Mouse (Mus musculus): ENCODE measurements around the gene Smarca1. TPM values are rescaled to one million over a fixed set of nuclear protein-coding genes. Genes with fewer than 3 reads are reported as not detected.

Gene Smarca1
- total RNA-seq (2014; rRNA removed) (21.9 and 29.2 TPM in 2 replicates), polyA plus RNA-seq (2015; fragmentation: Nextera tagmentation; extraction: Ambion mirVana) (23.8 and 24.5 TPM in 2 replicates)

DNA sequence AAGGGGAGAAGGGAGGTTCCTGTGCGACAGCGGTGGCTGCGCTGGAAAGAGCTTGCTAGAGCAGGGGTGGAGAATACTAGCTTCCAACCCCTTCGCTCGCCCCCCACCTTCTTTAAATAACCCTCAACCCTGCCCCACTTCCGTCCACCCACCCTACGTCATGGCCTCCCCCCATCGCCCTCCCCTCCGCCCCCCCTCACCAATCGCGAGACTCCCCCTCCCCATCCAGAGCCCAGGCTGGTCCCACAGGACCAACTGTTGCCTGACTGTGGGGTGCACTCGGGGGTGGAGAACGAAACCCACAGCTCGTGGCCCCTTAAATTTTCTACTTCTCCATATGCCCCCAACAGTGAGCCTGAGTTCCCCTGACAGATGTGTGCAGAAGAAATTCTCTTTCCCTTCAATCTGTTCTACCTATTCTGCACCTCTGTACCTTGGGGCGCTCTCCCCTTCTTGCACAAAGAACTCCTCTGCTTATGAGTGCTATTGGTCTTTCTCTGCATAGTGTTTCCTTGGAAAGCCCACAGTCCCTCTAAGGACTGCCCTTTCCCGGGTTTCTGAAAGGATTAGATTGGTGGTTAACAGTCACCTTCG, at the start of gene Smarca1:
Gene Smarca1 (minus strand): TSS at position 544 of the 594 bp plus-strand sequence.
- H3K27me3 ChIP-seq (ENCODE audit: insufficient read depth, low read length): no peaks in the 10 kb centered on the region
- H3K4me1 ChIP-seq (ENCODE audit: insufficient read depth, low read length): no peaks in the 10 kb centered on the region
- no peaks in the 10 kb centered on the region for H3K9me3 ChIP-seq (ENCODE audit: low read length)
- H3K36me3 ChIP-seq (ENCODE audit: insufficient read depth, low read length): no peaks in the 10 kb centered on the region
- peak within 1 kb of the TSS; percentile 85 for H3K27ac ChIP-seq
- 29% methylated on average over 13 of the region's 17 CpGs for WGBS
- TF ChIP-seq CTCF (IDR thresholded peaks at IDR 0.05; ENCODE audit: low read depth): no peak
- peak within 1 kb of the TSS; percentile 66 for H3K9ac ChIP-seq (replicated peaks; ENCODE audit: low read length)
- peak within 1 kb of the TSS; percentile 56 for H3K4me2 ChIP-seq (ENCODE audit: low read depth, low read length)
- ATAC-seq (peak; percentile 89), DNase-seq (ENCODE audit: low spot score) (peak; percentile 55)
- peak within 1 kb of the TSS; percentile 61 for H3K4me3 ChIP-seq (ENCODE audit: low read length)

DNA sequence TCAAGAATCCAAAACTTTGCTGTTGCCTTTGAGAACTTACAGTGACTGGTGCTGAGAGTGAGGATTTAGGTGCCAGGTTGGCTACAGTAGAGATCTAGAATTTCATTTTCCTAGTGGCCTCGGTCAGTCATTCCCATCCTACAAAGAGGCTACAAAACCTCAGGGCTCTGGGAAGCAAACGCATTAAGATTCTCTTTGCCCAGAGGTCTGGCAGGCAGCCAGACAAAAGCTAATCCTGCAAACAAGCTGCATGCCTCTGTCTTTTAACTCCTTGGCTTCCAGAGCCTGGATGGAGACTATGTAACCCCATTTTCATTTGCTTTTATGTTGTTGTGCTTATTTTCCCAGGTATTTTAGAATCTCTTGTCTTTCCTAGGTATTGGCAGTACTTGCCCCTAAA, 45.0 kb upstream of the Smarca1 start:
- no peak for TF ChIP-seq CTCF (IDR thresholded peaks at IDR 0.05; ENCODE audit: low read depth)
- H3K4me1 ChIP-seq (ENCODE audit: insufficient read depth, low read length): no peaks in the 10 kb centered on the region
- 34% methylated on average over 2 of the region's 2 CpGs for WGBS
- H3K27ac ChIP-seq: no peak overlapping the region
- ATAC-seq (no peak), DNase-seq (ENCODE audit: low spot score) (peak; percentile 81)
- no peak overlapping the region for H3K9ac ChIP-seq (replicated peaks; ENCODE audit: low read length)
- H3K4me3 ChIP-seq (ENCODE audit: low read length): no peak overlapping the region
- H3K27me3 ChIP-seq (ENCODE audit: insufficient read depth, low read length): no peaks in the 10 kb centered on the region
- H3K36me3 ChIP-seq (ENCODE audit: insufficient read depth, low read length): no peaks in the 10 kb centered on the region; the same call in 1 of the 2 replicates
- H3K9me3 ChIP-seq (ENCODE audit: low read length): no peaks in the 10 kb centered on the region
- H3K4me2 ChIP-seq (ENCODE audit: low read depth, low read length): no peak overlapping the region

DNA sequence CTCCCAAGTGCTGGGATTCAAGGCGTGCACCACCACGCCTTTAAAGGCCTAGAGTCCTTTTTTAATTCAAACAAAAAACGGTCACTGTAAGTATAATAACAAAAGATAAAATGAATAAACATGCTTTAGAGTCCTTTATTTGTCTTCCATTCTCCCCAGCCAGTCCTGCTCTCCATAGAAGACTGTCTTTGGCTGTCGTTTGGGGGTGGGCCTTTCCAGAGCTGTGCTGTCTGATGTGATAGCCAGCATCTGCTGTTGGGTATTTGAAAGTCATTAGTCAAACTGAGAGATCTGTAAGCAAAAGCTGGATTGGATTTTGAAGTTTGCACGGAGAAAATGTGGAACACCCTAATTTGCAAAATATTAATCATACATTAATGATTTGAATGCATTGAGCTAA, 44.1 kb upstream of the Smarca1 start:
- no peak for DNase-seq (ENCODE audit: low spot score)
- WGBS: 60% methylated on average over 5 of the region's 5 CpGs

DNA sequence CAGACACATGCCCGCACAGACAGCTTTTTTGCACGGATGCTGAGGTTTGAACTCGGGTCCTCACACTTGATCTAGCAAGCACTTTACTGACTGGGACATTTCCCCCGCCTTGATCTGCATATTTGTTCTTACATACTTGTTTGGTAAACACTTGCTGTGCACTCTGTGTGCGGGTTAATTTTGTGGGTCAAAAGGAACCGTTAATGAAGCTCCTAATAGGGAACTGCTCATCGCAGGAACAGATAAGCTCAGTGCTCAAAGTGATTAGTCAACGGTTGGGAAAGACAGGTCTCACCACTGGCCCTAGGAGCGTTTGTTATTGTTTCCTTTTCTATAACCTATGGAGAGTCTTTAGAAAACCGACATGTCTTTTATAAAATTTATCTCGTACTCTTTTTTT, 41.6 kb upstream of the Smarca1 start:
- no peaks in the 10 kb centered on the region; the same call in 1 of the 2 replicates for H3K36me3 ChIP-seq (ENCODE audit: insufficient read depth, low read length)
- DNase-seq (ENCODE audit: low spot score) (no peak), ATAC-seq (no peak)
- H3K9me3 ChIP-seq (ENCODE audit: low read length): no peaks in the 10 kb centered on the region
- no peaks in the 10 kb centered on the region for H3K4me1 ChIP-seq (ENCODE audit: insufficient read depth, low read length)
- H3K4me2 ChIP-seq (ENCODE audit: low read depth, low read length): no peak overlapping the region
- H3K4me3 ChIP-seq (ENCODE audit: low read length): no peak overlapping the region
- no peak for TF ChIP-seq CTCF (IDR thresholded peaks at IDR 0.05; ENCODE audit: low read depth)
- WGBS: 86% methylated on average over 11 of the region's 11 CpGs
- H3K27me3 ChIP-seq (ENCODE audit: insufficient read depth, low read length): no peaks in the 10 kb centered on the region
- no peak overlapping the region for H3K9ac ChIP-seq (replicated peaks; ENCODE audit: low read length)
- no peak overlapping the region for H3K27ac ChIP-seq

More for the DNA sequence above, 44.1 kb upstream of the Smarca1 start:
- Histone ChIP-seq H3K27ac (no peak overlapping the region), H3K9me3 (ENCODE audit: low read length) (no peaks in the 10 kb centered on the region), H3K27me3 (ENCODE audit: insufficient read depth, low read length) (no peaks in the 10 kb centered on the region), H3K36me3 (ENCODE audit: insufficient read depth, low read length) (no peaks in the 10 kb centered on the region; the same call in 1 of the 2 replicates), H3K9ac (replicated peaks; ENCODE audit: low read length) (no peak overlapping the region), H3K4me2 (ENCODE audit: low read depth, low read length) (no peak overlapping the region), H3K4me3 (ENCODE audit: low read length) (no peak overlapping the region), H3K4me1 (ENCODE audit: insufficient read depth, low read length) (no peaks in the 10 kb centered on the region)
- no peak for TF ChIP-seq CTCF (IDR thresholded peaks at IDR 0.05; ENCODE audit: low read depth)
- ATAC-seq: no peak

DNA sequence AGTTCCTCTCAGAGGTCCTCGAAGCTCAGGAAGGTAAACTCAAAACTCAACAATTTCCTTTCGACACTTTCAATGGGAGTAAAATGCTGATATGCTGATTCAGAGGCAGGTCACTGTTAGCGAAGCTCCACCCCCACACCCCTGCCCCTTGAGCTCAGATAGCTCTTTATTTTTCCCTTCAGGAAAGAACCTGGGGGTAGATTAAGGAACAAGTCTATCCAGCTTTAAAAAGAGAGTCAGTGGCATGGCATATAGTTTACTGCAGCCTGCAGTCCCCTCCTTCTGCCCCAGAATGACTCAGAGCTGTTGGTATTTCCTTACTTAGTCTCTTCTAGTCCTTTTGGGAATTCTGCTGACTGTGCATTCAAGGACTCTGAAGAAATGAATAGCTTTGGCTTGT, 37.7 kb upstream of the Smarca1 start:
- no peak for ATAC-seq
- H3K9ac ChIP-seq (replicated peaks; ENCODE audit: low read length): no peak overlapping the region
- no peak for TF ChIP-seq CTCF (IDR thresholded peaks at IDR 0.05; ENCODE audit: low read depth)
- no peaks in the 10 kb centered on the region for H3K9me3 ChIP-seq (ENCODE audit: low read length)
- no peak overlapping the region for H3K4me3 ChIP-seq (ENCODE audit: low read length)
- H3K4me2 ChIP-seq (ENCODE audit: low read depth, low read length): no peak overlapping the region
- H3K4me1 ChIP-seq (ENCODE audit: insufficient read depth, low read length): no peaks in the 10 kb centered on the region
- H3K27me3 ChIP-seq (ENCODE audit: insufficient read depth, low read length): no peaks in the 10 kb centered on the region
- 77% methylated on average over 3 of the region's 3 CpGs for WGBS
- DNase-seq (ENCODE audit: low spot score): no peak
- H3K36me3 ChIP-seq (ENCODE audit: insufficient read depth, low read length): peaks cover 3% of the 10 kb centered on the region; the same call in 1 of the 2 replicates
- no peak overlapping the region for H3K27ac ChIP-seq

DNA sequence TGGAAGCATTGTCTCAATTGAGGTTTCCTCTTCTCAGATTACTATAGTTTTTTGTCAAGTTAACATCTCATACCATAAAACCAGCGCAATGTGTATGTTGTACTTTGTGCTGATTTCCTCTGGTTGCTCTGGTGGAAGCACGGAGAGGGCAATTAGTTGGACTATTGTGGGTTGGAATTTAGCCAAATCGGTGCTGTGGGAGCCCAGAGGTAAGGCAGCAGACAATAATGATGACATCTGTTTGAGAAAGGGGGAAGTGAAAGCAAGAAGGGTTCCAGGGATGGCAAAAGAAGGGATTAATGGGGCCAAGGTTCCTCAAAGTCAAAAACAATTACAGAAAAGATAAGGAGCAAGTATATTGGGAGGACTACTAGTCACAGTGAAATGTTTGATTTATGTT, 35.2 kb upstream of the Smarca1 start:
- WGBS: 57% methylated on average over 3 of the region's 3 CpGs
- no peak for DNase-seq (ENCODE audit: low spot score)
- H3K4me2 ChIP-seq (ENCODE audit: low read depth, low read length): no peak overlapping the region

DNA sequence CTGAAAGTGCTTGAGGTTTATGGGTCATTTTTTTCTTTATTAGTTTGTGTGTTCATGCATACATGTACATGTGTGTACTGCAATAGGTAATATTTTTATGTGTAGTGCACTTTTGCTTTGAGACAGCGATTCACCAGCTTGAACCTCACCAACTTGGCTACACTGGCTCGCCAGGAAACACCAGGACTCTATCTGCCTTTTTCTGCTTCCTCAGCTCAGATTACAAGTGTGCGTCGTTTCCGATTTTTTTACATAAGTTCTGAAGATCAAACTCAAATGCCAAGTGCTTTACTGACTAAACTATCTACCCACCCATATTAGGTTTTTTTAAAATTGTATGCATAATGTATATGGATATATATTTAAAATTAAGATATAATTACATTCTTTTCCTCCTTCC, 27.8 kb upstream of the Smarca1 start:
- no peak overlapping the region for H3K4me3 ChIP-seq (ENCODE audit: low read length)
- no peak overlapping the region for H3K4me2 ChIP-seq (ENCODE audit: low read depth, low read length)
- no peaks in the 10 kb centered on the region for H3K4me1 ChIP-seq (ENCODE audit: insufficient read depth, low read length)
- no peaks in the 10 kb centered on the region for H3K27me3 ChIP-seq (ENCODE audit: insufficient read depth, low read length)
- no peaks in the 10 kb centered on the region for H3K36me3 ChIP-seq (ENCODE audit: insufficient read depth, low read length)
- no peak overlapping the region for H3K9ac ChIP-seq (replicated peaks; ENCODE audit: low read length)
- no peak overlapping the region for H3K27ac ChIP-seq
- no peak for ATAC-seq
- no peak for DNase-seq (ENCODE audit: low spot score)
- H3K9me3 ChIP-seq (ENCODE audit: low read length): no peaks in the 10 kb centered on the region
- 88% methylated on average over 5 of the region's 5 CpGs for WGBS
- no peak for TF ChIP-seq CTCF (IDR thresholded peaks at IDR 0.05; ENCODE audit: low read depth)

More for the DNA sequence above, 35.2 kb upstream of the Smarca1 start:
- Histone ChIP-seq H3K9me3 (ENCODE audit: low read length) (no peaks in the 10 kb centered on the region), H3K27ac (no peak overlapping the region), H3K9ac (replicated peaks; ENCODE audit: low read length) (no peak overlapping the region), H3K4me1 (ENCODE audit: insufficient read depth, low read length) (no peaks in the 10 kb centered on the region), H3K4me3 (ENCODE audit: low read length) (no peak overlapping the region), H3K27me3 (ENCODE audit: insufficient read depth, low read length) (no peaks in the 10 kb centered on the region), H3K36me3 (ENCODE audit: insufficient read depth, low read length) (peaks cover 3% of the 10 kb centered on the region; the same call in 1 of the 2 replicates)
- ATAC-seq: no peak
- TF ChIP-seq CTCF (IDR thresholded peaks at IDR 0.05; ENCODE audit: low read depth): no peak
